Mouse (Mus musculus) Muller cell, postnatal 12 days (primary cell): ENCODE data around the gene Cpeb1.
"Not testable (repeated sequence)": the region's sequence is repeated elsewhere in the genome, so short reads cannot be mapped to it uniquely, and the experiment has no call there.

Experiments used
- DNase-seq: peaks from one replicate; pipeline ENCODE4 v3.0.0-alpha.2; 2015; ENCODE audit errors: inconsistent ontology term

The Cpeb1 gene

GRCm38 (mm10) chr7:81455155-81455651 lies at the start of gene Cpeb1:
Cpeb1 (minus strand) TSS chr7:81455465.
- peak; percentile 92 for DNase-seq

GRCm38 (mm10) chr7:81501050-81501449 lies 45.8 kb upstream of the Cpeb1 start:
- no peak for DNase-seq

- DNase-seq = no peak
Measured at GRCm38 (mm10) chr7:81498181-81498580, 42.9 kb upstream of the Cpeb1 start, which contains the start of gene BC048679. BC048679 (minus strand) TSS chr7:81498281.

- peak; percentile 81 for DNase-seq
Measured at GRCm38 (mm10) chr7:81497171-81497570, 41.9 kb upstream of the Cpeb1 start.

- peak; percentile 89 for DNase-seq
Measured at GRCm38 (mm10) chr7:81493331-81494021, 38.2 kb upstream of the Cpeb1 start, which contains the start of gene Ap3b2. Ap3b2 (minus strand) TSS chr7:81493925.

GRCm38 (mm10) chr7:81492628-81493027 lies 37.4 kb upstream of the Cpeb1 start:
- no peak for DNase-seq

- no peak for DNase-seq
Measured at GRCm38 (mm10) chr7:81489649-81490048, 34.4 kb upstream of the Cpeb1 start.

- peak; percentile 66 for DNase-seq
Measured at GRCm38 (mm10) chr7:81480800-81481199, 25.5 kb upstream of the Cpeb1 start.

GRCm38 (mm10) chr7:81479531-81480090 lies 24.3 kb upstream of the Cpeb1 start:
- DNase-seq = no peak

- not testable (repeated sequence) for DNase-seq
Measured at GRCm38 (mm10) chr7:81478261-81478660, 23.0 kb upstream of the Cpeb1 start.

- DNase-seq = no peak
Measured at GRCm38 (mm10) chr7:81476833-81477232, 21.6 kb upstream of the Cpeb1 start.

GRCm38 (mm10) chr7:81475221-81475620 lies 20.0 kb upstream of the Cpeb1 start:
- DNase-seq = no peak

- no peak for DNase-seq
Measured at GRCm38 (mm10) chr7:81464906-81465450, 9.7 kb upstream of the Cpeb1 start.

GRCm38 (mm10) chr7:81464116-81464515 lies 8.9 kb upstream of the Cpeb1 start:
- DNase-seq = peak; percentile 22

GRCm38 (mm10) chr7:81462815-81463214 lies 7.5 kb upstream of the Cpeb1 start:
- DNase-seq = no peak

- peak; percentile 93 for DNase-seq
Measured at GRCm38 (mm10) chr7:81454331-81455039, 780 bp downstream of the Cpeb1 start.

- peak; percentile 84 for DNase-seq
Measured at GRCm38 (mm10) chr7:81453443-81454274, 1.6 kb downstream of the Cpeb1 start.

GRCm38 (mm10) chr7:81452971-81453441 lies 2.3 kb downstream of the Cpeb1 start:
- DNase-seq = peak; percentile 79

- peak; percentile 4 for DNase-seq
Measured at GRCm38 (mm10) chr7:81398957-81399356, 56.3 kb downstream of the Cpeb1 start.

- DNase-seq = no peak
Measured at GRCm38 (mm10) chr7:81379363-81379762, 75.9 kb downstream of the Cpeb1 start.

- DNase-seq = peak; percentile 82
Measured at GRCm38 (mm10) chr7:81372337-81372920, 82.8 kb downstream of the Cpeb1 start.
